Mouse (Mus musculus) liver, embryonic 16.5 days (tissue): ENCODE data around the gene Pigc. TPM values are rescaled to one million over a fixed set of nuclear protein-coding genes. Genes with fewer than 3 reads are reported as not detected.

Experiments used
- ATAC-seq: fragments of 200-750 bp; cut with Nextera tagmentation; 2 replicates; pipeline ENCODE4 v1.8.0; 2017; ENCODE audit warnings: low read depth, mild to moderate bottlenecking, moderate number of reproducible peaks, moderate library complexity
- H3K27ac ChIP-seq: fragments of 300-500 bp; sonication (generic); 2 replicates; pipeline ENCODE4 v1.5.1; 2014; ENCODE audit warnings: mild to moderate bottlenecking, low read length
- H3K27me3 ChIP-seq: fragments of 300-500 bp; sonication (generic); 2 replicates; pipeline ENCODE4 v1.6.1; 2014; ENCODE audit warnings: low read depth, low read length, mixed read lengths; ENCODE audit not compliant: control insufficient read depth, insufficient read depth
- H3K36me3 ChIP-seq: fragments of 300-500 bp; sonication (generic); 2 replicates; pipeline ENCODE4 v1.6.1; 2014; ENCODE audit warnings: mild to moderate bottlenecking; ENCODE audit not compliant: control insufficient read depth, insufficient read depth
- H3K4me1 ChIP-seq: fragments of 300-500 bp; sonication (generic); 2 replicates; pipeline ENCODE4 v1.6.1; 2014; ENCODE audit warnings: low read depth, low read length, mixed read lengths; ENCODE audit not compliant: control insufficient read depth
- H3K4me2 ChIP-seq: fragments of 300-500 bp; sonication (generic); 2 replicates; pipeline ENCODE4 v1.6.1; 2014; ENCODE audit warnings: low read depth, low read length, mixed read lengths
- H3K4me3 ChIP-seq: fragments of 300-500 bp; sonication (generic); 2 replicates; pipeline ENCODE4 v1.5.1; 2014; ENCODE audit warnings: low read depth, mild to moderate bottlenecking, low read length
- H3K9ac ChIP-seq: fragments of 300-500 bp; sonication (generic); 2 replicates; pipeline ENCODE4 v1.6.1; 2014; ENCODE audit warnings: low read depth, low read length
- H3K9me3 ChIP-seq: fragments of 300-500 bp; sonication (generic); replicated peaks from 2 replicates; pipeline ENCODE4 v1.6.1; 2016; ENCODE audit warnings: low read length; ENCODE audit not compliant: control insufficient read depth
- WGBS: fragments of 180-500 bp; shearing (Covaris S2); extraction: QIAGEN DNeasy Blood & Tissue Kit; methylation state at CpG from one replicate; pipeline ENCODE4 v1.1.7; 2014; ENCODE audit not compliant: insufficient replicate concordance; 5-methylcytosine and 5-hydroxymethylcytosine counted together
- polyA plus RNA-seq: library from polyadenylated mRNA; unstranded; fragments of >200 nt; fragmentation: Nextera tagmentation; extraction: Ambion mirVana; gene quantifications from 2 replicates; pipeline ENCODE4 v1.2.1, GENCODE M21; 2015

Gene Pigc
- polyA plus RNA-seq, 1 experiment from 2014 or later, result 11.1 TPM

- Histone ChIP-seq H3K27ac (no peak overlapping the region), H3K4me1 (no peaks in the 10 kb centered on the region), H3K9me3 (no peaks in the 10 kb centered on the region), H3K4me2 (no peak overlapping the region), H3K36me3 (no peaks in the 10 kb centered on the region), H3K9ac (no peak overlapping the region), H3K4me3 (no peak overlapping the region), H3K27me3 (no peaks in the 10 kb centered on the region)
- no peak for ATAC-seq
- 66% methylated on average over 6 of the region's 6 CpGs for WGBS
Observed at GRCm38 (mm10) chr1:161983451-161983850, 14.5 kb downstream of the Pigc start.

GRCm38 (mm10) chr1:161983979-161984566 lies 15.1 kb downstream of the Pigc start:
- no peaks in the 10 kb centered on the region for H3K4me1 ChIP-seq
- H3K27ac ChIP-seq, result no peak overlapping the region
- no peaks in the 10 kb centered on the region for H3K9me3 ChIP-seq
- no peaks in the 10 kb centered on the region for H3K36me3 ChIP-seq
- no peak overlapping the region for H3K4me3 ChIP-seq
- no peak for ATAC-seq
- no peaks in the 10 kb centered on the region for H3K27me3 ChIP-seq
- H3K4me2 ChIP-seq, result no peak overlapping the region
- WGBS, result 54% methylated on average over 4 of the region's 4 CpGs
- H3K9ac ChIP-seq, result no peak overlapping the region

- WGBS, result 58% methylated on average over 10 of the region's 10 CpGs
Observed at GRCm38 (mm10) chr1:161990684-161991578, 21.9 kb downstream of the Pigc start.

GRCm38 (mm10) chr1:161991846-161992245 lies 22.9 kb downstream of the Pigc start:
- H3K9me3 ChIP-seq, result no peaks in the 10 kb centered on the region
- H3K9ac ChIP-seq, result no peak overlapping the region
- no peaks in the 10 kb centered on the region for H3K36me3 ChIP-seq
- H3K27me3 ChIP-seq, result no peaks in the 10 kb centered on the region
- H3K4me1 ChIP-seq, result no peaks in the 10 kb centered on the region
- no peak overlapping the region for H3K27ac ChIP-seq
- no peak overlapping the region for H3K4me2 ChIP-seq
- no peak for ATAC-seq
- H3K4me3 ChIP-seq, result no peak overlapping the region
- WGBS, result 81% methylated on average over 11 of the region's 11 CpGs

More at GRCm38 (mm10) chr1:161990684-161991578, 21.9 kb downstream of the Pigc start:
- Histone ChIP-seq H3K4me2 (no peak overlapping the region), H3K4me3 (no peak overlapping the region), H3K4me1 (no peaks in the 10 kb centered on the region), H3K9ac (no peak overlapping the region), H3K27ac (no peak overlapping the region), H3K9me3 (no peaks in the 10 kb centered on the region), H3K27me3 (no peaks in the 10 kb centered on the region), H3K36me3 (no peaks in the 10 kb centered on the region)
- no peak for ATAC-seq

DNA sequence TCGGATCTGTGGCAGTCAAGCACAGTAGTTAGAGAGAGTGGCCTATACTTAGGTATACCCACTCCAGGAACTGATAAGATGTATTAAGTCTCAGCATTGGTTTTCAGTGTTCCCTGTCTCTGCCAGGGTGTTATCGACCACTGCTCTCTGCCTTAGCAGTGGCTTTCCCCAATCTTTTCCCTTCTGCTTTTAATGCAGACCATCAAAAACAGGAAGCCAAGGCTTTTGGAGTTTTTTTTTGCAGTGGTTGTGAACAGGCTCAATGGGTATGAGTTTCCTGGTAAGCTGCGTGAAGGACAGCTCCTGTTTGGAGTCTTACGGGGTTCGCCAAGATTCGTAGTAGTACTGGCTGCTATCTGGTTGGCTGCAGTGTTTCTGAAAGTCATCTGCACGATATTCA lies 23.4 kb downstream of the Pigc start:
- Histone ChIP-seq H3K9ac (no peak overlapping the region), H3K4me2 (no peak overlapping the region), H3K27me3 (no peaks in the 10 kb centered on the region), H3K9me3 (no peaks in the 10 kb centered on the region), H3K36me3 (no peaks in the 10 kb centered on the region), H3K27ac (no peak overlapping the region), H3K4me1 (no peaks in the 10 kb centered on the region; the same call in 1 of the 2 replicates), H3K4me3 (no peak overlapping the region)
- ATAC-seq, result no peak
- 35% methylated on average over 7 of the region's 7 CpGs for WGBS

GRCm38 (mm10) chr1:161998781-161999180 lies 29.8 kb downstream of the Pigc start:
- no peaks in the 10 kb centered on the region; the same call in 1 of the 2 replicates for H3K4me1 ChIP-seq
- H3K9ac ChIP-seq, result no peak overlapping the region
- no peak overlapping the region for H3K27ac ChIP-seq
- H3K9me3 ChIP-seq, result no peaks in the 10 kb centered on the region
- no peak overlapping the region for H3K4me2 ChIP-seq
- H3K27me3 ChIP-seq, result no peaks in the 10 kb centered on the region
- WGBS, result 22% methylated on average over 4 of the region's 4 CpGs
- H3K36me3 ChIP-seq, result no peaks in the 10 kb centered on the region
- ATAC-seq, result no peak
- no peak overlapping the region for H3K4me3 ChIP-seq

DNA sequence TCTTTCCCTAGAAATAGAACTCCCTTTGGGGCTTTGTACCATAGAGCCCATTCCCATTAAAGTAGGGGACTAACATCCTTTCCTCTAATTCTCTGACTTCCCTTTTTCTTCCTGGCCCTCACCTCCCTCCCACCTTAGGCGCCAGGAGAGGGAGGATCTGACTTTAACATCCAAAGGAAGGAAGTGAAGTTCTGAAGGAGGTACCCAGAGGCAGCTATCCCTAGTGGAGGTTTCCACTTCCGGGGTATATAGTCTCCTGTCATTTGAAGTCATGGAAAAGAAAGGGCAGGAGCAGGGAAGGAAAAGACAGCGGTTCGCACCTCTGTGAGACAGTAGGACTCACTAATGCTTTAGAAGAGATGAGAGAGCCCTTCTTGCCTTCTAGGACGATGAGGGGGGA lies 30.4 kb downstream of the Pigc start:
- Histone ChIP-seq H3K4me1 (no peaks in the 10 kb centered on the region; the same call in 1 of the 2 replicates), H3K4me3 (no peak overlapping the region), H3K9ac (no peak overlapping the region), H3K27me3 (no peaks in the 10 kb centered on the region), H3K27ac (no peak overlapping the region), H3K4me2 (no peak overlapping the region), H3K9me3 (no peaks in the 10 kb centered on the region), H3K36me3 (no peaks in the 10 kb centered on the region)
- ATAC-seq, result no peak
- 29% methylated on average over 5 of the region's 5 CpGs for WGBS

DNA sequence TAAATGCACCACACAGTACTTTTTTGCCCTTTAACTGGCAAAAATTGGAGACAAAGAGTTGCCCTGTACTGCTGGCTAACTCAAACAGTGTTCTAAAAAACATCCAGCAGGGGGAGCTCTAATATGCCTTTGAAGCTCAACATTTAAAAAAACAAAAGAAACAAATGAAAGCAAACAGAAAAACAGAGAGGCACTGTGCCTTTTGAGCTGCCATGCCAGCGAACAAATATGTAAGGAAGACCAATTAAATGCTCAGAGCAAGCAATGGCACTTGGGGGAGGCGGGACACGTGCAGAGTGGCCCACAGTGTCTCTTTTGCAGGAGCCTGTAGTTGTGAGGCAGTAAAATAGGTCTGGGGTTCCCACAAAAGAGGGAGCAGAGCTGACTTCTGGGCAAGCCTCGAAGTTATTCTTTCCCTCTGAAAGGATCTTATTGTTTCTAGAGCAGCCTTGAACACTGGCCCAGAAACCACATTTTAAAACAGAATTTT lies 30.9 kb downstream of the Pigc start:
- Histone ChIP-seq H3K9ac (no peak overlapping the region), H3K9me3 (no peaks in the 10 kb centered on the region), H3K4me3 (no peak overlapping the region), H3K4me2 (no peak overlapping the region), H3K36me3 (no peaks in the 10 kb centered on the region), H3K27me3 (no peaks in the 10 kb centered on the region), H3K4me1 (no peaks in the 10 kb centered on the region; the same call in 1 of the 2 replicates), H3K27ac (no peak overlapping the region)
- ATAC-seq, result no peak
- 10% methylated on average over 4 of the region's 4 CpGs for WGBS

DNA sequence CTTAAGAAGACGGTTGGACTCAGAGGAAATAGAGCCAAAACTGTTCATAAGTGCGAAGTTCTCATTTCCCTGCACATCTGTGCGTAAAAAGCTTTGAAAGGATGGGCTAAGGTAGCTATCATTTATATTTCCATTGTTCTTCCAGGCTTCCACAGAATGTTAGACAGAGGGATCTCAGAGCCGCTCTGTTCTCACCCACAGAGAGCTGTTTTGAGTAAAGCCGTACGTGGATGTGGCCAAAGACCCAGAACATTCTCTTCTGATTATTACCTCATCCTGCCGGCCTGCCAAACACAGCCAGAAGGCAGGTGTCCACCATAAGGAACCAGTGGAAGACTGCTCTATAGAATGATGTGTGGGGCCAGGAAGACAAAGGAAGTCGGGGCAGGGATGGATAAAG lies 32.3 kb downstream of the Pigc start:
- no peak for ATAC-seq
- WGBS, result 66% methylated on average over 8 of the region's 8 CpGs

More for the DNA sequence above, 32.3 kb downstream of the Pigc start:
- Histone ChIP-seq H3K9me3 (no peaks in the 10 kb centered on the region), H3K4me1 (no peaks in the 10 kb centered on the region; the same call in 1 of the 2 replicates), H3K4me2 (no peak overlapping the region), H3K27ac (no peak overlapping the region), H3K4me3 (no peak overlapping the region), H3K27me3 (no peaks in the 10 kb centered on the region), H3K9ac (no peak overlapping the region), H3K36me3 (no peaks in the 10 kb centered on the region)
